Mouse (Mus musculus) urinary bladder, postnatal 4 days (tissue): ENCODE results near the gene Tor2a.
A peak's percentile ranks its signal among the peaks of the same experiment; 100 is the strongest.

Experiments
- DNase-seq, 2 experiments: peaks; one replicate each; pipeline ENCODE4 v3.0.0; 2021 to 2022; ENCODE audit warnings: low spot score in 2 of 2

Gene Tor2a

GRCm38 (mm10) chr2:32761859-32762258 is 4.8 kb downstream of the Tor2a start:
- DNase-seq: no peak

- no peak for DNase-seq
These were observed 6.3 kb downstream of the Tor2a start for GRCm38 (mm10) chr2:32763353-32763752.

GRCm38 (mm10) chr2:32767241-32767640 is 10.2 kb downstream of the Tor2a start:
- no peak for DNase-seq

GRCm38 (mm10) chr2:32768661-32769285 is 11.7 kb downstream of the Tor2a start:
- no peak for DNase-seq

- no peak for DNase-seq
These were observed 12.5 kb downstream of the Tor2a start for GRCm38 (mm10) chr2:32769327-32770085.

- DNase-seq: no peak
These were observed 14.9 kb downstream of the Tor2a start for GRCm38 (mm10) chr2:32771886-32772285.

GRCm38 (mm10) chr2:32772626-32773279 is 15.7 kb downstream of the Tor2a start:
- no peak for DNase-seq

- DNase-seq: peak; percentile 96 to 98
These were observed 18.5 kb downstream of the Tor2a start, which contains the start of the genes Ttc16 and Ptrh1 for GRCm38 (mm10) chr2:32775359-32776074. Gene Ttc16 (minus strand): TSS chr2:32775633. Gene Ptrh1 (plus strand): TSS chr2:32775786.

- DNase-seq: no peak
These were observed 19.2 kb downstream of the Tor2a start for GRCm38 (mm10) chr2:32776192-32776591.

GRCm38 (mm10) chr2:32778081-32778480 is 21.0 kb downstream of the Tor2a start:
- DNase-seq: no peak

GRCm38 (mm10) chr2:32779131-32779530 is 22.1 kb downstream of the Tor2a start:
- DNase-seq: peak; percentile 66 to 74

GRCm38 (mm10) chr2:32779714-32780113 is 22.7 kb downstream of the Tor2a start:
- DNase-seq: no peak

GRCm38 (mm10) chr2:32781710-32782109 is 24.7 kb downstream of the Tor2a start:
- no peak for DNase-seq

- DNase-seq: no peak
These were observed 27.1 kb downstream of the Tor2a start, which contains the start of gene Cfap157 for GRCm38 (mm10) chr2:32784048-32784681. Gene Cfap157 (minus strand): TSS chr2:32784428.

GRCm38 (mm10) chr2:32787176-32787575 is 30.1 kb downstream of the Tor2a start:
- no peak for DNase-seq

GRCm38 (mm10) chr2:32788581-32788980 is 31.5 kb downstream of the Tor2a start:
- DNase-seq: no peak

GRCm38 (mm10) chr2:32791297-32791696 is 34.3 kb downstream of the Tor2a start:
- DNase-seq: peak in 1 of 2 experiments; percentile 52

- DNase-seq: no peak
These were observed 38.8 kb downstream of the Tor2a start for GRCm38 (mm10) chr2:32795748-32796418.

- no peak for DNase-seq
These were observed 41.4 kb downstream of the Tor2a start for GRCm38 (mm10) chr2:32798251-32798962.
